Mouse (Mus musculus) CH12.LX (cell line): ENCODE data around the gene Immt.

Experiments used
- CTCF ChIP-seq, 2 experiments: IDR thresholded peaks in 1 of 2; conservative IDR thresholded peaks in 1 of 2; 2 replicates each; pipeline ENCODE4 v1.5.1; 2011 to 2012; ENCODE audit warnings: low read depth in 2 of 2, low read length in 2 of 2, improper control_type of control experiment in 1 of 2, inconsistent platforms in 1 of 2, mild to moderate bottlenecking in 1 of 2, moderate library complexity in 1 of 2
- E2F4 ChIP-seq: IDR thresholded peaks from 2 replicates; pipeline ENCODE4 v1.6.1; 2011; ENCODE audit warnings: low read depth, low read length, improper control_type of control experiment; ENCODE audit not compliant: insufficient replicate concordance
- EP300 ChIP-seq: IDR thresholded peaks from 2 replicates; pipeline ENCODE4 v1.6.1; 2011; ENCODE audit warnings: low read length, improper control_type of control experiment
- GABPA ChIP-seq: IDR thresholded peaks from 2 replicates; pipeline ENCODE4 v1.6.1; 2012; ENCODE audit warnings: low read depth, low read length, improper control_type of control experiment, inconsistent platforms; ENCODE audit not compliant: insufficient replicate concordance
- POLR2A ChIP-seq: IDR thresholded peaks from 2 replicates; pipeline ENCODE4 v1.6.1; 2011; ENCODE audit warnings: low read depth, mild to moderate bottlenecking, improper control_type of control experiment, low read length
- RCOR1 ChIP-seq: conservative IDR thresholded peaks from 2 replicates; pipeline ENCODE4 v1.6.1; 2012; ENCODE audit warnings: low read depth, mild to moderate bottlenecking, inconsistent platforms, low read length, improper control_type of control experiment
- ZNF384 ChIP-seq: IDR thresholded peaks from 2 replicates; pipeline ENCODE4 v1.6.1; 2012; ENCODE audit warnings: low read depth, low read length, improper control_type of control experiment, inconsistent platforms

GRCm38 (mm10) chr6:71803609-71804008, 27.5 kb upstream of the Immt start:
- no peak for TF ChIP-seq CTCF (conservative IDR thresholded peaks at IDR 0.05 in 1 of 2, IDR thresholded peaks at IDR 0.05 in 1 of 2; ENCODE audit: low read depth in 2 of 2, low read length in 2 of 2)
- TF ChIP-seq ZNF384: no peak
- no peak for TF ChIP-seq RCOR1
- TF ChIP-seq GABPA: no peak
- no peak for TF ChIP-seq POLR2A
- no peak for TF ChIP-seq EP300
- no peak for TF ChIP-seq E2F4
